Mouse (Mus musculus) midbrain, embryonic 13.5 days (tissue): ENCODE results near the gene Tmem43. TPM values are rescaled to one million over a fixed set of nuclear protein-coding genes. Genes with fewer than 3 reads are reported as not detected.

ENCODE experiments used
- polyA plus RNA-seq: library from polyadenylated mRNA; unstranded; fragments of >200 nt; fragmentation: Nextera tagmentation; extraction: Ambion mirVana; gene quantifications from 2 replicates; pipeline ENCODE4 v1.2.1, GENCODE M21; 2015

The Tmem43 gene
- polyA plus RNA-seq, 1 experiment from 2014 or later: 48.4 TPM

Other genes starting within 250 kb of the Tmem43 start
- gene Wnt7a, start 62.3 kb upstream of the Tmem43 start, polyA plus RNA-seq: 9.4 and 9.9 TPM in 2 replicates
- gene Chchd4, start 157 bp upstream of the Tmem43 start, polyA plus RNA-seq: 28.1 and 28.6 TPM in 2 replicates
- gene Xpc, start 42.2 kb downstream of the Tmem43 start, polyA plus RNA-seq: 22.9 and 23.9 TPM in 2 replicates
- gene Lsm3, start 42.2 kb downstream of the Tmem43 start, polyA plus RNA-seq: 199 and 201 TPM in 2 replicates
- gene Slc6a6, start 210.3 kb downstream of the Tmem43 start, polyA plus RNA-seq: 84.4 and 89.8 TPM in 2 replicates